Mouse (Mus musculus) intestine, postnatal 0 days (tissue): ENCODE data around the gene Shisal1. TPM values are rescaled to one million over a fixed set of nuclear protein-coding genes. Genes with fewer than 3 reads are reported as not detected.

Experiments
- ATAC-seq: fragments of 200-750 bp; cut with Nextera tagmentation; 2 replicates; pipeline ENCODE4 v1.8.0; 2017; ENCODE audit warnings: mild to moderate bottlenecking, moderate TSS enrichment, moderate library complexity
- H3K27ac ChIP-seq: fragments of 300-500 bp; sonication (generic); 2 replicates; pipeline ENCODE4 v1.5.1; 2014; ENCODE audit warnings: mild to moderate bottlenecking, low read depth, low read length, moderate library complexity
- H3K27me3 ChIP-seq: fragments of 300-500 bp; sonication (generic); replicated peaks from 2 replicates; pipeline ENCODE4 v1.6.1; 2014; ENCODE audit warnings: low read length, mixed read lengths; ENCODE audit not compliant: control insufficient read depth, insufficient read depth
- H3K36me3 ChIP-seq: fragments of 300-500 bp; sonication (generic); 2 replicates; pipeline ENCODE4 v1.6.1; 2014; ENCODE audit warnings: mild to moderate bottlenecking, moderate library complexity; ENCODE audit not compliant: control insufficient read depth, insufficient read depth
- H3K4me1 ChIP-seq: fragments of 300-500 bp; sonication (generic); replicated peaks from 2 replicates; pipeline ENCODE4 v1.6.1; 2014; ENCODE audit warnings: antibody characterized with exemption, low read length, mixed read lengths; ENCODE audit not compliant: control insufficient read depth, insufficient read depth
- H3K4me2 ChIP-seq: fragments of 300-500 bp; sonication (generic); replicated peaks from 2 replicates; pipeline ENCODE4 v1.6.1; 2014; ENCODE audit warnings: low read depth, mild to moderate bottlenecking, moderate library complexity
- H3K4me3 ChIP-seq: fragments of 300-500 bp; sonication (generic); 2 replicates; pipeline ENCODE4 v1.5.1; 2014; ENCODE audit warnings: low read depth, low read length
- H3K9ac ChIP-seq: fragments of 300-500 bp; sonication (generic); 2 replicates; pipeline ENCODE4 v1.6.1; 2014; ENCODE audit warnings: mild to moderate bottlenecking, low read depth, low read length
- H3K9me3 ChIP-seq: fragments of 300-500 bp; sonication (generic); 2 replicates; pipeline ENCODE4 v1.6.1; 2016; ENCODE audit warnings: mixed run types; ENCODE audit not compliant: control insufficient read depth
- CTCF ChIP-seq: sonication (generic); IDR thresholded peaks from 2 replicates; pipeline ENCODE4 v1.5.1; 2016; ENCODE audit warnings: low read depth, mild to moderate bottlenecking, control low read depth, antibody characterized with exemption, moderate library complexity
- WGBS: fragments of 180-500 bp; shearing (Covaris S2); extraction: QIAGEN DNeasy Blood & Tissue Kit; methylation state at CpG from one replicate; pipeline ENCODE4 v1.1.7; 2014; 5-methylcytosine and 5-hydroxymethylcytosine counted together
- polyA plus RNA-seq: library from polyadenylated mRNA; unstranded; fragments of >200 nt; fragmentation: Nextera tagmentation; extraction: Ambion mirVana; gene quantifications from 2 replicates; pipeline ENCODE4 v1.2.1, GENCODE M21; 2015

Shisal1 gene
- polyA plus RNA-seq, 1 experiment from 2014 or later, result 0.70 TPM

DNA sequence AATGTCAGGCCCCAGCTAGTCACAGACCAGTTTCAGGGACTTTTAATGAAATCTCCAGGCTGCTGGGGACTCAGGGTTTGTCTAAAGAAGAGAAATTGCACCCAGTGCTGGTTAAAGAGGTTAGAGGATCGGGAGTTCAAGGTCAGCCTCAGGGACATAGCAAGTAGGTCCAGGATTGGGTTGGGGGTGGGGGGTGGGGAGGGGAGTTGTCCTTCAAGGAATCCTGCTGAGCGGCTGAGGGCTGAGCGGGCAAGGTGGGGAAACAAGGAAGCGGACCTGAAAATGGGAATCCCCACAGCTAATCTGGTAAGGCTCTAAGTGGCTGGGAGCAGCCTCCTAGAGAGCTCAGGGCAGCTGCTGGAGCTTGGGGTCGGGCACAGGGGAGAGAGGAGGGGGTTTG lies 20.9 kb upstream of the Shisal1 start:
- Histone ChIP-seq H3K36me3 (no peaks in the 10 kb centered on the region), H3K27me3 (no peaks in the 10 kb centered on the region), H3K4me1 (no peaks in the 10 kb centered on the region), H3K4me3 (no peak overlapping the region), H3K9ac (no peak overlapping the region), H3K9me3 (no peaks in the 10 kb centered on the region), H3K27ac (no peak overlapping the region), H3K4me2 (no peak overlapping the region)
- WGBS, result 65% methylated on average over 5 of the region's 5 CpGs
- no peak for TF ChIP-seq CTCF
- no peak for ATAC-seq

DNA sequence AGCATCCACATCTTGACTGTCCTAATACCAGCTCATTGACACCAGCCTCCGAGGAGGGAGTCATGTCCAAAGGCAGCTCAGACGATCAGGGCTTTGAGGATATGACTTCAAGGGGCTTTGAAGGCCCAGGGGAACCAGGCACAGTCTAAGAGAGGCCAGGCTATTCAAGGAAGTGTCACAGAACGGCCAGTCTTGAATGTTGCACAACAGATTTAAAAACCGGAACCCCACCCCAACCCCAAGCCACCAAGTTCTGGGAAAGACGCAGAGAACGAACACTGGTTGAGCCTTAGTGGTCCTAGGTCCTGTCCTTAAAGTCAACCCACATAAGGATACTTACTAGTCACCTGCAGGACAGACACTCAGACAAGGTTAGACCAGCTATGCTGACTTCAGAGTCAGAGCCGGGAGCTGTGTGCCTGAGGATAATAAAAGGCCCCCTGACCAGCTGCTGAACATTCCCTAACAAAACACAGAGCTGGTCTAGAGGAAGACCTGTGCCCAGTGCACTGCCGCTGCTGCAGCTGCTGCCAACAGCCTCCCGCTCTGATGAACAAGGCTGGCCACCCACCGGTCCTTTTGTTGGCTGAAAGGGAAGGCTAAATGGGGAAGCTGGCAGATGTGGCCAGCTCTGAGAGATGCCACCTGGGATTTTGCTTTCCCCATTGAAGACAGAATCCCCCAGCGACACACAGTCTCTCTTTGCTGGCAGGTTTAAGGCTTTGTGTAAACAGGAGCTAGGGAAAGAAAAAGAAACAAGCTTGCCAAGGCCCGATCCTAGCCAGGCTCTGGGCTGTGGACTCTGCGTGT lies 19.8 kb upstream of the Shisal1 start:
- no peak for TF ChIP-seq CTCF

DNA sequence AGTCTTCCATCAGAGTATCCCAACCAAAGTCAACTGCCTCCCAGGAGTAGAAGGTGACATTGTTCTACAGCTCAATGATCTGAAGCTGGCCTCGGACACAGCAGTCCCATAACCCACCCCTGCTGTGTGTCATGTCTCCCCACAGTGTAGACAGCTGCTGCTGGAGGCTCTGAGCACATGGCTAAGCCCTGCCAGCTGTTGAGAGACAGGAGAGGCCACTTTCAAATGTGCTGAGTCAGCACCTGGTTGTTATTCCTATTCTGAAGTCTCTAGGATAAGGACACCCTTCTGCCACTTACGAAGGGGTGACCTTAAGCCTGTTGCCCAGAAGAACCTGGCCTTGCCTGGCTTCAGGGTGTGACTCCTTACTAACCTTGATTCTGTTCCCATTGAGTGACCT lies 14.5 kb upstream of the Shisal1 start:
- no peaks in the 10 kb centered on the region for H3K9me3 ChIP-seq
- H3K4me2 ChIP-seq, result no peak overlapping the region
- H3K27ac ChIP-seq, result no peak overlapping the region
- H3K36me3 ChIP-seq, result no peaks in the 10 kb centered on the region
- no peak for ATAC-seq
- no peak overlapping the region for H3K9ac ChIP-seq
- H3K27me3 ChIP-seq, result no peaks in the 10 kb centered on the region
- H3K4me3 ChIP-seq, result no peak overlapping the region
- WGBS, result 84% methylated on average over 2 of the region's 2 CpGs
- no peaks in the 10 kb centered on the region for H3K4me1 ChIP-seq
- no peak for TF ChIP-seq CTCF

More for the DNA sequence above, 19.8 kb upstream of the Shisal1 start:
- Histone ChIP-seq H3K27ac (no peak overlapping the region), H3K4me1 (no peaks in the 10 kb centered on the region), H3K4me3 (no peak overlapping the region), H3K9me3 (no peaks in the 10 kb centered on the region), H3K36me3 (no peaks in the 10 kb centered on the region), H3K4me2 (no peak overlapping the region), H3K9ac (no peak overlapping the region), H3K27me3 (no peaks in the 10 kb centered on the region)
- ATAC-seq, result no peak
- 43% methylated on average over 13 of the region's 13 CpGs for WGBS

DNA sequence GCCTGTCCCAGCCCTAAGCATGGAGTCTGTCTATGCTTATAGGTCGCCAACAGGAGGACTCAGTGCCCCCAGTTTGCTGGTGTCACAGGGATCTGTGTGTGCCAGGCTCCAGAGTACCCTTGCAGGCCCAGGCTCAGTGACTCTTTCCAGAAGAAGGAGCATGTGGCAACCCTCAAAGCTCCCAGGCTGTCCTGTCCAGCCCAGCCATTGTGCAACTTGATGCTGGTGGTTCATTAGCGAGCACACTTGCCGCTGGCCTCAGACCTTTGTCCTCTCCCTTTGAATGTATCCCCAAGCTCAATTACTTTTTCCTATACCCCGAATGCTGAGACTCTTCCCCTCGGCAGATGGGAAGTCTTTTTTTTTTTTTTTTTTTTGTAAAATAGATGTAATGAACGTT lies 12.1 kb upstream of the Shisal1 start:
- Histone ChIP-seq H3K4me2 (no peak overlapping the region), H3K4me1 (no peaks in the 10 kb centered on the region), H3K27ac (no peak overlapping the region), H3K9ac (no peak overlapping the region), H3K9me3 (no peaks in the 10 kb centered on the region), H3K27me3 (no peaks in the 10 kb centered on the region), H3K4me3 (no peak overlapping the region), H3K36me3 (no peaks in the 10 kb centered on the region)
- ATAC-seq, result no peak
- WGBS, result 70% methylated on average over 6 of the region's 6 CpGs
- no peak for TF ChIP-seq CTCF

DNA sequence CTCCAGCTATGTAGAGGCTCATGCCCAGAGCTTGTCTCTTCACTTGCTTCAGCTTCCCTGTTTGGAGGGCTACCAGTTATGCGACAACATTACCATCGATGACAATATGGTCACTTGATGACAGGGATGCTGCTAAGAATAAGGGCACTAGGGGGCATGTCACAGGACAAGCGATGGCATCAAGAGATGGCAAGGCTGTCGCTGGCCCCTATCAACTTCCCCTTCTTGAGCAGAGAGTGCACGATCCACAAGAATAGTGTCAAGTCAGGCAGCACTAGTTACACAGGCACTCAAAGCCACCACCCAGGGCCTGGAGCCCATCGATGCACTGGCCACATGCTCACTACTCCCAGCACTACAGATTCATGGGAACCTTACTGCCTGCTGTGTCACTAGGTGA lies 8.4 kb upstream of the Shisal1 start:
- TF ChIP-seq CTCF, result no peak
- Histone ChIP-seq H3K36me3 (no peaks in the 10 kb centered on the region), H3K27me3 (0 out of 2 replicates have a peak, but pooled peaks cover 2% of the 10 kb centered on the region), H3K4me3 (no peak overlapping the region), H3K9ac (no peak overlapping the region), H3K9me3 (no peaks in the 10 kb centered on the region), H3K4me2 (no peak overlapping the region), H3K4me1 (no peaks in the 10 kb centered on the region), H3K27ac (no peak overlapping the region)
- ATAC-seq, result no peak
- 94% methylated on average over 6 of the region's 6 CpGs for WGBS

DNA sequence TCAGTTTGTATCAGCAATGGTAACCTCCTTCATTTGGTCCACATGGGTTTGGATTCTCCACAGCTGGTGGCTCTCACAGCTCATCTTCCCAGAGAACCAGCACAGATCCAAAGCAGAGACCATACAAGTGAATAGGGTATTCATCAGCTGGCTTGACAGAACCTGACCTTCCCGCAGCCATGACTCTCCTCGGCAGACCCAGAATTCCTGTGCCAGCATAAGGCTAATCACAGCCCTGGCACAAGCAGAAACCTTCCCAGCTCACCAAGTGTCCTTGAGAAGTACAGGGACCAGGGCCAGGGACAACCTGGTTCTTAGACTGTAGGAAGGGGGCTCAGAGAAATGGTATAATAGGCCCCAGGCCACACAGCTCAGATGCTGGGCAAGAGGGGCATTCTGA lies 6.2 kb upstream of the Shisal1 start:
- TF ChIP-seq CTCF, result no peak
- Histone ChIP-seq H3K9ac (no peak overlapping the region), H3K27me3 (peaks cover 9% of the 10 kb centered on the region; the same call in 1 of the 2 replicates), H3K4me3 (no peak overlapping the region), H3K27ac (no peak overlapping the region), H3K9me3 (no peaks in the 10 kb centered on the region), H3K4me1 (no peaks in the 10 kb centered on the region), H3K36me3 (no peaks in the 10 kb centered on the region), H3K4me2 (no peak overlapping the region)
- ATAC-seq, result no peak
- WGBS, result 70% methylated on average over 2 of the region's 2 CpGs
